Mouse (Mus musculus): Measurements from ENCODE around the gene Col6a4.

DNA sequence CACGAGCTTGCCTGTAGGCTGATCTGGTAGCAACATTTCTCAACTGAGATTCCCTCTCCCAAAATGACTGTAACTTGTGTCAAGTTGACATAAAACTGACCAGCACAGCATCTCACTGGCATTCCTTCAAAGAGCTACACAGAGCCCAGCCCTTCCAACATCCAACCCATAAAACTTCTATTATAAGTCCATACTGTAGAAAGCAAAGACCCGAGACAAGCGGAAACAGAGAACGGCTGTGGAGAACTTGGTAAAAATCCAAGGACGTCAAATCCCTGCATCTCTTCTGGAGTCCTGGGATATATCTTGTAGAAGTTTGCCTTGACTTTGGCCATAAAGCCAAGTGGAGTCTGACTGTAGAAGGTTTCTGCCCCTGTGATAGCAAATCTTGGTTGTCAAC lies 15.1 kb downstream of the Col6a4 start:
- TF ChIP-seq SRF (IDR thresholded peaks at IDR 0.05; ENCODE audit: control insufficient read depth, insufficient read length, low read depth) (no peak), POLR2A (IDR thresholded peaks at IDR 0.05; ENCODE audit: insufficient read length, low read depth) (no peak), POLR2AphosphoS2 (IDR thresholded peaks at IDR 0.05; ENCODE audit: insufficient read length, low read depth) (no peak)
